Mouse (Mus musculus): Measurements from ENCODE around the gene Fam118a. TPM values are rescaled to one million over a fixed set of nuclear protein-coding genes. Genes with fewer than 3 reads are reported as not detected.

Gene Fam118a
- total and polyA plus RNA-seq, 3 experiments, result 11.7 to 12.9 TPM; not detected in 1

- Histone ChIP-seq H3K4me1 (ENCODE audit: control insufficient read depth in 1 of 2, insufficient read depth in 2 of 2, low read length in 2 of 2) (no peaks in the 10 kb centered on the region), H3K79me2 (ENCODE audit: control insufficient read depth, insufficient read depth, low read length, poor library complexity) (no peaks in the 10 kb centered on the region), H3K27ac (ENCODE audit: control insufficient read depth, low read depth, low read length) (no peak overlapping the region), H3K36me3 (ENCODE audit: control insufficient read depth in 1 of 2, insufficient read depth in 2 of 2, low read length in 2 of 2) (no peaks in the 10 kb centered on the region), H3K9ac (ENCODE audit: control insufficient read depth, low read depth, low read length, poor library complexity, severe bottlenecking) (no peak overlapping the region), H3K9me3 (replicated peaks; ENCODE audit: insufficient read depth, low read length) (no peaks in the 10 kb centered on the region), H3K27me3 (ENCODE audit: control insufficient read depth in 1 of 2, insufficient read depth in 2 of 2, low read length in 2 of 2) (no peaks in the 10 kb centered on the region; a peak in 1 of 4 replicates), H3K4me3 (ENCODE audit: control insufficient read depth in 1 of 2, insufficient read depth in 1 of 2, low read depth in 2 of 2, low read length in 2 of 2) (no peak overlapping the region)
- no peak for DNase-seq (ENCODE audit: low read depth, low spot score)
- TF ChIP-seq POLR2AphosphoS5 (IDR thresholded peaks at IDR 0.05; ENCODE audit: borderline replicate concordance, low read depth, low read length), result no peak
Measured at GRCm38 (mm10) chr15:85012662-85013054, 16.1 kb upstream of the Fam118a start.

GRCm38 (mm10) chr15:85015771-85016170 lies 13.0 kb upstream of the Fam118a start:
- no peaks in the 10 kb centered on the region for H3K9me3 ChIP-seq (replicated peaks; ENCODE audit: insufficient read depth, low read length)
- no peaks in the 10 kb centered on the region; a peak in 1 of 4 replicates for H3K27me3 ChIP-seq (ENCODE audit: control insufficient read depth in 1 of 2, insufficient read depth in 2 of 2, low read length in 2 of 2)
- no peaks in the 10 kb centered on the region for H3K36me3 ChIP-seq (ENCODE audit: control insufficient read depth in 1 of 2, insufficient read depth in 2 of 2, low read length in 2 of 2)
- no peak overlapping the region for H3K27ac ChIP-seq (ENCODE audit: control insufficient read depth, low read depth, low read length)
- H3K79me2 ChIP-seq (ENCODE audit: control insufficient read depth, insufficient read depth, low read length, poor library complexity), result no peaks in the 10 kb centered on the region
- no peak overlapping the region for H3K4me3 ChIP-seq (ENCODE audit: control insufficient read depth in 1 of 2, insufficient read depth in 1 of 2, low read depth in 2 of 2, low read length in 2 of 2)
- TF ChIP-seq CHD1 (IDR thresholded peaks at IDR 0.05; ENCODE audit: low read depth, low read length) (no peak), ZKSCAN1 (IDR thresholded peaks at IDR 0.05; ENCODE audit: low read depth, low read length) (no peak), POLR2A (IDR thresholded peaks at IDR 0.05; ENCODE audit: control insufficient read depth in 1 of 2, insufficient read depth in 1 of 2, low read depth in 1 of 2, low read length in 2 of 2, poor library complexity in 1 of 2) (no peak), CHD2 (IDR thresholded peaks at IDR 0.05; ENCODE audit: low read length) (no peak), GATA1 (IDR thresholded peaks at IDR 0.05; ENCODE audit: low read depth, low read length) (no peak), E2F4 (IDR thresholded peaks at IDR 0.05; ENCODE audit: borderline replicate concordance, low read depth, low read length) (no peak), POLR2AphosphoS2 (IDR thresholded peaks at IDR 0.05; ENCODE audit: low read length) (no peak), MAX (IDR thresholded peaks at IDR 0.05; ENCODE audit: low read length) (no peak)
- H3K9ac ChIP-seq (ENCODE audit: control insufficient read depth, low read depth, low read length, poor library complexity, severe bottlenecking), result no peak overlapping the region
- no peaks in the 10 kb centered on the region for H3K4me1 ChIP-seq (ENCODE audit: control insufficient read depth in 1 of 2, insufficient read depth in 2 of 2, low read length in 2 of 2)
- no peak for DNase-seq (ENCODE audit: low read depth, low spot score)

GRCm38 (mm10) chr15:85016951-85017664 lies 11.6 kb upstream of the Fam118a start, which contains the start of gene Upk3a:
Gene Upk3a (plus strand): TSS chr15:85017141.
- DNase-seq (ENCODE audit: low read depth, low spot score), result no peak
- H3K27me3 ChIP-seq (ENCODE audit: control insufficient read depth in 1 of 2, insufficient read depth in 2 of 2, low read length in 2 of 2), result no peaks in the 10 kb centered on the region; a peak in 1 of 4 replicates
- TF ChIP-seq SIN3A (IDR thresholded peaks at IDR 0.05; ENCODE audit: low read length), result no peak
- TF ChIP-seq HCFC1 (IDR thresholded peaks at IDR 0.05; ENCODE audit: low read depth, low read length), result no peak
- TF ChIP-seq CTCF (IDR thresholded peaks at IDR 0.05 in 2 of 3, conservative IDR thresholded peaks at IDR 0.05 in 1 of 3; ENCODE audit: control insufficient read depth in 1 of 3, insufficient read depth in 1 of 3, low read depth in 2 of 3, low read length in 3 of 3, poor library complexity in 1 of 3, severe bottlenecking in 1 of 3), result no peak
- TF ChIP-seq ZKSCAN1 (IDR thresholded peaks at IDR 0.05; ENCODE audit: low read depth, low read length), result no peak
- no peak for TF ChIP-seq JUND (IDR thresholded peaks at IDR 0.05; ENCODE audit: low read depth, low read length)
- TF ChIP-seq GATA1 (IDR thresholded peaks at IDR 0.05; ENCODE audit: low read depth, low read length), result no peak
- TF ChIP-seq NELFE (IDR thresholded peaks at IDR 0.05; ENCODE audit: low read depth, low read length), result no peak
- TF ChIP-seq RAD21 (IDR thresholded peaks at IDR 0.05; ENCODE audit: low read depth, low read length), result no peak
- TF ChIP-seq CHD2 (IDR thresholded peaks at IDR 0.05; ENCODE audit: low read length), result no peak
- TF ChIP-seq TAL1 (IDR thresholded peaks at IDR 0.05; ENCODE audit: low read length), result no peak
- no peak for TF ChIP-seq UBTF (IDR thresholded peaks at IDR 0.05; ENCODE audit: borderline replicate concordance, insufficient read depth, low read depth, low read length)

More at GRCm38 (mm10) chr15:85016951-85017664, 11.6 kb upstream of the Fam118a start, which contains the start of gene Upk3a:
- no peaks in the 10 kb centered on the region for H3K4me1 ChIP-seq (ENCODE audit: control insufficient read depth in 1 of 2, insufficient read depth in 2 of 2, low read length in 2 of 2)
- no peaks in the 10 kb centered on the region for H3K36me3 ChIP-seq (ENCODE audit: control insufficient read depth in 1 of 2, insufficient read depth in 2 of 2, low read length in 2 of 2)
- H3K9ac ChIP-seq (ENCODE audit: control insufficient read depth, low read depth, low read length, poor library complexity, severe bottlenecking), result no peak within 1 kb of the TSS
- no peak within 1 kb of the TSS for H3K27ac ChIP-seq (ENCODE audit: control insufficient read depth, low read depth, low read length)
- no peaks in the 10 kb centered on the region for H3K79me2 ChIP-seq (ENCODE audit: control insufficient read depth, insufficient read depth, low read length, poor library complexity)
- no peak within 1 kb of the TSS for H3K4me3 ChIP-seq (ENCODE audit: control insufficient read depth in 1 of 2, insufficient read depth in 1 of 2, low read depth in 2 of 2, low read length in 2 of 2)
- H3K9me3 ChIP-seq (replicated peaks; ENCODE audit: insufficient read depth, low read length), result no peaks in the 10 kb centered on the region

Data from MEL (cell line).